Mouse (Mus musculus) limb, embryonic 11.5 days (tissue): ENCODE data around the gene Ankrd22. TPM values are rescaled to one million over a fixed set of nuclear protein-coding genes. Genes with fewer than 3 reads are reported as not detected.

ENCODE experiments used
- ATAC-seq: fragments of 200-750 bp; cut with Nextera tagmentation; 2 replicates; pipeline ENCODE4 v1.8.0; 2017; ENCODE audit warnings: low read depth; ENCODE audit not compliant: insufficient number of reproducible peaks, low FRiP score, low TSS enrichment
- DNase-seq: peaks from one replicate; pipeline ENCODE4 v3.0.0-alpha.2; 2015; ENCODE audit warnings: low spot score
- H3K27ac ChIP-seq: fragments of 300-500 bp; sonication (generic); replicated peaks from 2 replicates; pipeline ENCODE4 v1.5.1; 2014; ENCODE audit warnings: low read depth, mild to moderate bottlenecking, low read length
- H3K27me3 ChIP-seq: fragments of 300-500 bp; sonication (generic); 2 replicates; pipeline ENCODE4 v1.6.1; 2014; ENCODE audit warnings: mild to moderate bottlenecking, low read length, mixed read lengths; ENCODE audit not compliant: control insufficient read depth, insufficient read depth
- H3K36me3 ChIP-seq: fragments of 300-500 bp; sonication (generic); 2 replicates; pipeline ENCODE4 v1.6.1; 2014; ENCODE audit warnings: mild to moderate bottlenecking, low read length, moderate library complexity, mixed read lengths; ENCODE audit not compliant: control insufficient read depth, insufficient read depth
- H3K4me1 ChIP-seq: fragments of 300-500 bp; sonication (generic); 2 replicates; pipeline ENCODE4 v1.6.1; 2014; ENCODE audit warnings: low read length, mixed read lengths; ENCODE audit not compliant: control insufficient read depth, insufficient read depth
- H3K4me2 ChIP-seq: fragments of 300-500 bp; sonication (generic); 2 replicates; pipeline ENCODE4 v1.6.1; 2014; ENCODE audit warnings: low read depth, mild to moderate bottlenecking, moderate library complexity; ENCODE audit not compliant: severe bottlenecking
- H3K4me3 ChIP-seq: fragments of 300-500 bp; sonication (generic); 2 replicates; pipeline ENCODE4 v1.5.1; 2014; ENCODE audit warnings: low read depth, low read length
- H3K9ac ChIP-seq: fragments of 300-500 bp; sonication (generic); 2 replicates; pipeline ENCODE4 v1.6.1; 2014; ENCODE audit warnings: mild to moderate bottlenecking, low read length
- H3K9me3 ChIP-seq: fragments of 300-500 bp; sonication (generic); 2 replicates; pipeline ENCODE4 v1.6.1; 2016; ENCODE audit warnings: low read length; ENCODE audit not compliant: control insufficient read depth
- WGBS: fragments of 180-500 bp; shearing (Covaris S2); extraction: QIAGEN DNeasy Blood & Tissue Kit; methylation state at CpG from one replicate; pipeline ENCODE4 v1.1.7; 2014; 5-methylcytosine and 5-hydroxymethylcytosine counted together
- polyA plus RNA-seq: library from polyadenylated mRNA; unstranded; fragments of >200 nt; fragmentation: Nextera tagmentation; extraction: Ambion mirVana; gene quantifications from 2 replicates; pipeline ENCODE4 v1.2.1, GENCODE M21; 2014

Gene Ankrd22
- polyA plus RNA-seq, 1 experiment from 2014 or later, result not detected

DNA sequence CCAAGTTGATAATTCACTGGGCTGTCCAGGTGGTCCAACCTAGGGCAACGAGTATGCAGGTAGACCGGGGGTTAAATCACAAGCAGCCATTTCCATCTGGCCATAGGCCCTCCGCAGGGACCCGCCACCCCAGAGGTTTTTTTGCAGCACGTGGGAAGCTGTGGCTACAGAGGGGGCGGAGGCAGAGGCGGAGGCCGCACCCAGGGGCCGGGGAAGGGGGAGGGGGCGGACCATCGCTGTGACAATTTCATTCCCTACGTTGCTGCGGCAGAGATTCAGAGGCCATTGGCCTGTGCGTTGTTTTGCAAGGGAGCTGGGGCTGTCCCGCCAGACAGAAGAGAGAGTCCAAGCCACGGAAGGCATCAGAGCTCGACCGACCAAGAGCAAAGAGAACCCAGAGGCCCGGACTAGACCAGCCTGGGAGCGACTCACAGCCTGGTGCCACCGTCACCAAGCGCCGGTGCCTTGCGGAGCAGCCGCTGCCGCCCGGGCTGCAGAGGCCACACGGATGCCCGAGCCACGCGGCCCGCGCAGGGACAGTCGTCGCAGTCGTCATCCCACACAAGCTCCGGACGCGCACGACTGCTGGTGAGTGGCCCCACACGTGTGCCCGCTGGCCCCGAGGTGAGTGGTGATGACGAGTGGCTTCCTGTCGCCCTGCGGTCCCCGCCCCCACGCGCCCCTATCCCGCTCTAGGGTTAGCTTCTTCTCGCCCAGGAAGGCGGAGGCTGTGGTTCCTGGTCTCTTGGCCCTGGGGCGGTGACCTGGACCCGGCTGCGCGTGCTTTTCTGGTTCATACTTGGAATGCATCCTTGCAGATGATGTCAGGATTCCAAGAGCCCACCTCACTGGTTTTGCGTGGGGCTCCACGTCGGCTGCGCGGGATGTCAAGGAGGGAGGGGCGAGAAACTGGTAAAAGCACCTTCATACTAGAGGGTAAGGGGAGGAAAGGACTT is 26.4 kb upstream of the Ankrd22 start, which contains the start of gene Stambpl1:
TSS of gene Stambpl1 (plus strand) at position 222 of the 956 bp plus-strand sequence.
- H3K9ac ChIP-seq, result peak within 1 kb of the TSS; percentile 64
- 1% methylated on average over 62 of the region's 62 CpGs for WGBS
- DNase-seq (peak; percentile 75), ATAC-seq (peak; percentile 64)
- peak within 1 kb of the TSS; percentile 67 for H3K4me3 ChIP-seq
- H3K4me1 ChIP-seq, result peaks cover 15% of the 10 kb centered on the region; the same call in 1 of the 2 replicates
- H3K27me3 ChIP-seq, result no peaks in the 10 kb centered on the region
- no peaks in the 10 kb centered on the region for H3K9me3 ChIP-seq
- H3K27ac ChIP-seq, result peak within 1 kb of the TSS; percentile 14
- no peaks in the 10 kb centered on the region for H3K36me3 ChIP-seq
- H3K4me2 ChIP-seq, result peak within 1 kb of the TSS; percentile 87

DNA sequence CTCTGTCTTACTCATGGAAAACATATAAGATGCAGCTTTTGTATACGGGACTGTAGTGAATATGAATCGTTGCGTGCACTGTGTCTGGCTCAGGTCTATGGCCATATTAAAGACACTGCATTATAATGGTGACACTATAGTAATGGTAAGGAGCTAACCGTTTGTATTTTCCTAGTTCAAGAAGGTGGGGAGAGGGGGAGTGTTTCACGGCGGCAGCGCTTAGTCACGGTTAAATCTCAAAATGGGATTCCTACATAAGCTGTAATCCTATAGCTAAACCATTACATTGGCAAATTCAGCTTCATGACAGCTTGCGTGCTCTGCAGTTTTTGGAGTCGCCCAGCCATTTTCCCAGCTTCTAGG is 25.8 kb upstream of the Ankrd22 start:
- DNase-seq (no peak), ATAC-seq (no peak)
- Histone ChIP-seq H3K9me3 (no peaks in the 10 kb centered on the region), H3K9ac (no peak overlapping the region), H3K27me3 (no peaks in the 10 kb centered on the region), H3K4me1 (peaks cover 15% of the 10 kb centered on the region; the same call in 1 of the 2 replicates), H3K36me3 (no peaks in the 10 kb centered on the region), H3K4me3 (peak overlapping the region; percentile 67), H3K27ac (no peak overlapping the region), H3K4me2 (peak overlapping the region; percentile 87)
- WGBS, result 25% methylated on average over 10 of the region's 10 CpGs

- H3K36me3 ChIP-seq, result no peaks in the 10 kb centered on the region
- 89% methylated on average over 4 of the region's 4 CpGs for WGBS
- no peaks in the 10 kb centered on the region for H3K27me3 ChIP-seq
- H3K9me3 ChIP-seq, result no peaks in the 10 kb centered on the region
- no peak overlapping the region for H3K4me3 ChIP-seq
- no peak for ATAC-seq
- no peak for DNase-seq
- no peak overlapping the region for H3K27ac ChIP-seq
- 0 out of 2 replicates have a peak, but pooled peaks cover 5% of the 10 kb centered on the region for H3K4me1 ChIP-seq
- H3K4me2 ChIP-seq, result no peak overlapping the region
- H3K9ac ChIP-seq, result no peak overlapping the region
Measured at GRCm38 (mm10) chr19:34186845-34187244, 21.0 kb upstream of the Ankrd22 start.

- Histone ChIP-seq H3K9me3 (no peaks in the 10 kb centered on the region), H3K4me2 (no peak overlapping the region), H3K4me3 (no peak overlapping the region), H3K36me3 (no peaks in the 10 kb centered on the region), H3K27me3 (no peaks in the 10 kb centered on the region), H3K27ac (no peak overlapping the region), H3K4me1 (no peaks in the 10 kb centered on the region), H3K9ac (no peak overlapping the region)
- ATAC-seq (no peak), DNase-seq (no peak)
- WGBS, result 76% methylated on average over 5 of the region's 5 CpGs
Measured at GRCm38 (mm10) chr19:34182490-34182889, 16.6 kb upstream of the Ankrd22 start.

DNA sequence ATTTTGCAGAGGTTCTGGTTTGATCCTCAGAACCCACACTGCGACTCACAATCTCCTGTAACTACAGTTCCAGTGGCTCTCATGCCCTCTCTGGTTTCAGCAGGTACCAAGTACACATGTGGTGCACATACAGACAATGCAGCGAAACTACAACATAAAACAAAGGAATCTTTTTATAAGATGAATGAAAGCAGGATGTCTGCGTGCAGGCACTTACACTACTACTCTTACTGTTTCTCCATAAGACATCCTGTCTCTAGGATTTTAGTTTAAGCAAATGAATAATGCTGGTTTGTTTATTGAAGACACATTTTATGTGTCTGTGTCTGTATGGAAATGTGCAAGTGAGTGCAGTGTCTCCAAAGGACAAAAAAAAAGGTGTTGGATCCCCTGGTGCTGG is 15.4 kb upstream of the Ankrd22 start:
- Histone ChIP-seq H3K36me3 (no peaks in the 10 kb centered on the region), H3K27ac (no peak overlapping the region), H3K9ac (no peak overlapping the region), H3K27me3 (no peaks in the 10 kb centered on the region), H3K4me3 (no peak overlapping the region), H3K9me3 (no peaks in the 10 kb centered on the region), H3K4me2 (no peak overlapping the region), H3K4me1 (no peaks in the 10 kb centered on the region)
- WGBS, result 89% methylated on average over 3 of the region's 3 CpGs
- no peak for DNase-seq
- no peak for ATAC-seq

DNA sequence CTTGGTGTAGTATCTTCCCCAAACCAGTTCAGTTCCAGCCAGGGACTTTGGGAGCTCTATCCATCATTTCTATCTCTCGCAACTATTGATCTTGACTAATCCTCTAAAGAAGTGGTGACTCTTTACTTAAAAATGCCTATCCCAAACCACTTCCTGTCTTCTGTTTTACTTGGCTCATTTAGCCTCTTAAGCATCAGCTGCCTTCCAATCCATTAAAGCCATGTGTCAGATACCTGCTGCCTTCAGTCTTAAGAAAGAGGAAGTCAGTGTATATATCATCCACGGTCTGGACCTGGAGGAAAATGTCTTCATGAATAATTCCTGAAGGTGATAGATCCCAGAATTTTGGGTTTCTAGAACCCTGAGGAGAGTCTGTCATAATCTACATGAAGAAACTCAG is 14.5 kb upstream of the Ankrd22 start:
- no peaks in the 10 kb centered on the region for H3K36me3 ChIP-seq
- no peak overlapping the region for H3K4me3 ChIP-seq
- no peaks in the 10 kb centered on the region for H3K9me3 ChIP-seq
- WGBS, result 75% methylated on average over 2 of the region's 2 CpGs
- H3K27ac ChIP-seq, result no peak overlapping the region
- ATAC-seq, result no peak
- H3K9ac ChIP-seq, result no peak overlapping the region
- H3K4me1 ChIP-seq, result no peaks in the 10 kb centered on the region
- DNase-seq, result no peak
- H3K27me3 ChIP-seq, result no peaks in the 10 kb centered on the region
- H3K4me2 ChIP-seq, result no peak overlapping the region

DNA sequence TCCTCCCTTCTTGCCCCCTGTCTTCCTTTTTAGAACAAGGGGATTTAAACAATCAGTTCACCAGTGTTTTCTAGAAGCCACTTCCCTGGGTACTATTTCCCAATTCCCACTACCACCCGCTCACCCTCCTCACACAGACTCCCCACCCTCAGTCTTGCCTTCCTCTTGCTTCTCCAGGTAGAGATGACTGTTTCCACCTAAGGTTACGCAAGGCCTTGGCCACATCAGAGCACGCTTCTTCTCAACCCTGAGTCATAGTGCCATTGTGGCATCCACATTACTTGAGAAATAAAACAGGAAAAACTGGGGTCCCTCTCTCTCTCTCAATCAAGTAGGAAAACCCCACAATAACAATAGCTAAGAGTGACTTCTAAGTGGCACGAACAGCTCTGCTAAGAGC is 13.3 kb upstream of the Ankrd22 start:
- Histone ChIP-seq H3K27ac (no peak overlapping the region), H3K4me2 (no peak overlapping the region), H3K27me3 (no peaks in the 10 kb centered on the region), H3K36me3 (no peaks in the 10 kb centered on the region), H3K4me1 (no peaks in the 10 kb centered on the region), H3K9me3 (no peaks in the 10 kb centered on the region), H3K4me3 (no peak overlapping the region), H3K9ac (no peak overlapping the region)
- ATAC-seq, result no peak
- 91% methylated on average over 4 of the region's 4 CpGs for WGBS
- no peak for DNase-seq

DNA sequence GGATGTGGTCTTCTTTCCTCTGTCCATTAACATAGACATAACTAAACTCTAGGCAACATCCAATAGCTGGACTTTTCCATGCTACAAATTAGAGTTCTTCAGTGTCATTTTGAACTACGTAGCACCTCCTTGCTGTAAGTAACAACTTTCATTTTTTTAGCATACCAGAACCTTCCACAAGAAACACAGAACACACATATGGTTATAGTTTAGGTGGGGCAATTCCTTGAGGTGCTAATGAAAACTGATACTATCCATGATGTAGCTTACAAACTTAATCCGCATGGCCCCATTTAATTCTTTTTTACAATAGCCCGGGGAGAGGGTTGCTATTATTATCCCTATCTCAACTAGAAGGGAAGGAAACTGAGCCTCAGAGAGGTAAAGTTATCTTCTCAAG is 8.2 kb upstream of the Ankrd22 start:
- Histone ChIP-seq H3K4me2 (no peak overlapping the region), H3K4me3 (no peak overlapping the region), H3K9me3 (no peaks in the 10 kb centered on the region), H3K27ac (no peak overlapping the region), H3K27me3 (no peaks in the 10 kb centered on the region), H3K36me3 (no peaks in the 10 kb centered on the region), H3K4me1 (no peaks in the 10 kb centered on the region), H3K9ac (no peak overlapping the region)
- DNase-seq (no peak), ATAC-seq (no peak)
- WGBS, result 51% methylated on average over 3 of the region's 3 CpGs
